Mouse (Mus musculus) spleen, adult 2 months (tissue): ENCODE data around the gene Cep170b.
A peak's percentile ranks its signal among the peaks of the same experiment; 100 is the strongest.

Source experiments
- CTCF ChIP-seq: fragments of 200-500 bp; IDR thresholded peaks from 2 replicates; pipeline ENCODE4 v1.5.1; 2011; ENCODE audit warnings: mild to moderate bottlenecking, inconsistent platforms; ENCODE audit not compliant: insufficient read depth, insufficient read length, insufficient replicate concordance; ENCODE audit errors: extremely low read depth
- POLR2A ChIP-seq: fragments of 200-500 bp; IDR thresholded peaks from 2 replicates; pipeline ENCODE4 v1.6.1; 2011; ENCODE audit warnings: low read depth, low read length, inconsistent platforms

- TF ChIP-seq CTCF = peak; percentile 99
- TF ChIP-seq POLR2A = no peak
These were observed 13.3 kb upstream of the Cep170b start for GRCm38 (mm10) chr12:112706704-112707572.
